Mouse (Mus musculus) liver, adult 2 months (tissue): ENCODE measurements around the gene Krtcap2.

Experiments used
- CTCF ChIP-seq: fragments of 200-500 bp; IDR thresholded peaks from 2 replicates; pipeline ENCODE4 v1.5.1; 2011; ENCODE audit warnings: low read depth, low read length, control low read depth
- POLR2A ChIP-seq: fragments of 200-500 bp; IDR thresholded peaks from 2 replicates; pipeline ENCODE4 v1.6.1; 2011; ENCODE audit warnings: low read length, control low read depth; ENCODE audit not compliant: insufficient read depth; ENCODE audit errors: extremely low read depth

GRCm38 (mm10) chr3:89254994-89255393, 9.2 kb downstream of the Krtcap2 start:
- TF ChIP-seq CTCF (no peak), POLR2A (no peak)
